Mouse (Mus musculus) kidney, adult 9 months (tissue): Measurements from ENCODE around the gene 6720489N17Rik.
A peak's percentile ranks its signal among the peaks of the same experiment; 100 is the strongest.
"Not testable (repeated sequence)": the region's sequence is repeated elsewhere in the genome, so short reads cannot be mapped to it uniquely, and the experiment has no call there.

Source experiments
- DNase-seq: peaks from one replicate; pipeline ENCODE4 v3.0.0; 2022

6720489N17Rik gene

GRCm38 (mm10) chr13:62623577-62624276 lies at the start of gene 6720489N17Rik:
6720489N17Rik (minus strand) TSS chr13:62624182.
- peak; percentile 82 for DNase-seq

- DNase-seq = no peak
These were observed 29.4 kb upstream of the 6720489N17Rik start for GRCm38 (mm10) chr13:62653369-62653743.

GRCm38 (mm10) chr13:62652681-62653368 lies 28.8 kb upstream of the 6720489N17Rik start:
- peak; percentile 89 for DNase-seq

- DNase-seq = peak; percentile 31
These were observed 3.1 kb upstream of the 6720489N17Rik start for GRCm38 (mm10) chr13:62627071-62627470.

- not testable (repeated sequence) for DNase-seq
These were observed 289 bp upstream of the 6720489N17Rik start for GRCm38 (mm10) chr13:62624277-62624665.

GRCm38 (mm10) chr13:62617449-62617848 lies 6.5 kb downstream of the 6720489N17Rik start:
- DNase-seq = not testable (repeated sequence)

GRCm38 (mm10) chr13:62571099-62571498 lies 52.9 kb downstream of the 6720489N17Rik start, which contains the start of gene Zfp934:
Zfp934 (minus strand) TSS chr13:62571199.
- not testable (repeated sequence) for DNase-seq

- peak; percentile 22 for DNase-seq
These were observed 62.3 kb downstream of the 6720489N17Rik start for GRCm38 (mm10) chr13:62561696-62562095.

- DNase-seq = peak; percentile 86
These were observed 65.5 kb downstream of the 6720489N17Rik start, which contains the start of gene Zfp935 for GRCm38 (mm10) chr13:62558189-62559110. Zfp935 (minus strand) TSS chr13:62558511.
